Mouse (Mus musculus) spleen, adult 10 weeks (tissue): Measurements from ENCODE around the gene Med28. TPM values are rescaled to one million over a fixed set of nuclear protein-coding genes. Genes with fewer than 3 reads are reported as not detected.

ENCODE experiments used
- polyA plus RNA-seq: library from polyadenylated mRNA; stranded (reverse); fragments of 350-450 nt; fragmentation: Illumina TruSeq; extraction: RNeasy Lipid Tissue Mini Kit (QIAGEN cat#74804); gene quantifications from one replicate; pipeline ENCODE4 v1.2.3, GENCODE M21; 2015; ENCODE audit warnings: low replicate concordance; ENCODE audit not compliant: insufficient read depth

Gene Med28
- polyA plus RNA-seq = 74.0 TPM

GRCm38 (mm10) chr5:45519960-45520808 lies at the start of gene Med28:
Med28 (plus strand) TSS chr5:45520229.

GRCm38 (mm10) chr5:45493191-45494092 lies 26.6 kb upstream of the Med28 start, which contains the start of gene Lap3:
Lap3 (plus strand) TSS chr5:45493374.

Other genes starting within 250 kb of the Med28 start
- gene Qdpr, start 70.0 kb upstream of the Med28 start, polyA plus RNA-seq = 91.1 TPM
- not detected for gene Clrn2, start 66.5 kb upstream of the Med28 start, polyA plus RNA-seq
- gene Lap3, start 26.9 kb upstream of the Med28 start, polyA plus RNA-seq = 46.4 TPM
- gene Fam184b, start 119.4 kb downstream of the Med28 start, polyA plus RNA-seq = 0.17 TPM
- 13.6 TPM for gene Ncapg, start 149.7 kb downstream of the Med28 start, polyA plus RNA-seq